Mouse (Mus musculus) embryonic fibroblast, embryonic 13.5 days (primary cell): Measurements from ENCODE around the gene Hivep3.

ENCODE experiments used
- CTCF ChIP-seq: IDR thresholded peaks from 2 replicates; pipeline ENCODE4 v1.5.1; 2011; ENCODE audit warnings: mild to moderate bottlenecking, control low read depth, low read length, moderate library complexity, borderline replicate concordance; ENCODE audit not compliant: insufficient read depth
- POLR2A ChIP-seq: IDR thresholded peaks from 2 replicates; pipeline ENCODE4 v1.6.1; 2011; ENCODE audit warnings: low read depth, mild to moderate bottlenecking, control low read depth, low read length, moderate library complexity

GRCm38 (mm10) chr4:119733942-119734341, 358 bp downstream of the Hivep3 start:
- TF ChIP-seq CTCF = no peak
- TF ChIP-seq POLR2A = no peak
